Mouse (Mus musculus): ENCODE data around the gene Abat. TPM values are rescaled to one million over a fixed set of nuclear protein-coding genes. Genes with fewer than 3 reads are reported as not detected.

Abat gene
- polyA plus RNA-seq, 1 experiment from 2014 or later, result 32.2 TPM

DNA sequence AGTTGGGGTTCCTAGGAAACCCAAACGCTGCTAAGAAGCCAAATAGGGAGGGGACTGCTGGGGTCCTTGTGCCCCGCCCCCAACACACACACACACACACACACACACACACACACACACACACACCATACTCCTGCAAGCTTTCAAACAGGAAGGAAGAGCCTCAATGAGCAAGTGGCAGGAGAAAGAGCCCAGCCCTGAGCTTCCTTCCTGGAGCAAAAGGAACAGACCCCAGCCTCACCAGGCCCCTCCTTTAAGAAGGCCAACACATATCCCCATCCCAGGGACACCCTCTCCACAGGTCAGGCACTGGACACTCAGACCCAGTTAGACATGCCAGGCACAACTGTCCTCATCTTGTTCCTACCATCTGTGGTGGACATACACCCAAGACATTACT lies 149.8 kb downstream of the Abat start:
- H3K27me3 ChIP-seq (ENCODE audit: control insufficient read depth, insufficient read depth, low read length), result no peaks in the 10 kb centered on the region
- ATAC-seq (replicated peaks; ENCODE audit: insufficient number of reproducible peaks, low FRiP score, low TSS enrichment), result no peak
- H3K9ac ChIP-seq (ENCODE audit: low read depth, low read length), result no peak overlapping the region
- peaks cover 15% of the 10 kb centered on the region for H3K36me3 ChIP-seq (ENCODE audit: control insufficient read depth, insufficient read depth, low read length)
- no peak overlapping the region for H3K4me3 ChIP-seq (ENCODE audit: low read depth, low read length)
- WGBS (ENCODE audit: insufficient replicate concordance), result 81% methylated on average over 2 of the region's 2 CpGs
- peaks cover 24% of the 10 kb centered on the region for H3K4me1 ChIP-seq (ENCODE audit: control insufficient read depth, insufficient read depth, low read length)
- H3K9me3 ChIP-seq (replicated peaks; ENCODE audit: control insufficient read depth, low read length), result no peaks in the 10 kb centered on the region
- H3K4me2 ChIP-seq, result no peak overlapping the region
- H3K27ac ChIP-seq (ENCODE audit: low read depth, low read length), result no peak overlapping the region

DNA sequence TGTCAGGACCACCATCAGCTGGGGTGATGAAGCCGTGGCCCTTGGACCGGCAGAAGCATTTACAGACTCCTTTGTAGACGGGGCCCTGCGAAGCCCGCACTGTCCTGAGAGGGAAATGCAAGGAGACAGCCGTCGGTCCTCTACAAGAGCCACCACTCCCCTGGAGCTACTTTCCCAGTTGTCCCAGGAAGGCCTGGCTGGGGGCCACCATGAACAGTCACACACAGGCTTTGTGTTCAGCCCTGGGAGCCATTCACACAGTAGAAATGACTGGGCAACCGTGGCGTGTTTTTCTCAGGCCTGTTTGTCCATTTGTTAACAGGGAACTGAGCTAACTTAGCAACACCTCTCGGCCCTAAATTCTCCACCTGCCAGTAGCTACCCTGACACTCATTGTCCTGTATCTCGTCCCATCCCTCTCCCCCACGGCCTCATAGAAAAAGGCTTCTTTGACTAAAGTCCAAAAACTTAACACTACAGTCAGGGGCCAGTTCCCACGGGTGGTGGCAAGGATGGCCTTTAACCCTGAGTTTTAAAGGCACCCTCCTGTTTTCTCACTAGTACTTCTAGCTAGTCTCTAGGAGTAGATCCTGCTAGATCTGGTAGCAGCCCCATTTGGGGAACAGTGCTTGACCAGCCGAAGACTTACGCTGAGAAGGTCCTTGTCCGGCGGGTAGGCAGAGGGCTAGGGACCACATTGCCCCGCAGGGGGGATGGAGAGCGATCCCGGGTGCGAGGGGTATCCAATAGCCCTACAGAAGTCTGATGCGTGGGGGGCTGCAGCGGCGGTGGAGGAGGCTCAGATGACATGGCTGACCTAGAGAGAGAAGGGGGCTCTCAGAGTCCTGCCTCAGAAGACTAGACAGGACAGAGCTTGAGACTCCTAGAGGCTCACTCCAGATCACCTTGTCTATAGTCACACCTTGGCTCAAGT lies 150.6 kb downstream of the Abat start:
- Histone ChIP-seq H3K4me1 (ENCODE audit: control insufficient read depth, insufficient read depth, low read length) (peaks cover 32% of the 10 kb centered on the region), H3K27ac (ENCODE audit: low read depth, low read length) (no peak overlapping the region), H3K9me3 (replicated peaks; ENCODE audit: control insufficient read depth, low read length) (no peaks in the 10 kb centered on the region), H3K27me3 (ENCODE audit: control insufficient read depth, insufficient read depth, low read length) (no peaks in the 10 kb centered on the region), H3K4me3 (ENCODE audit: low read depth, low read length) (no peak overlapping the region), H3K4me2 (no peak overlapping the region), H3K36me3 (ENCODE audit: control insufficient read depth, insufficient read depth, low read length) (peaks cover 10% of the 10 kb centered on the region), H3K9ac (ENCODE audit: low read depth, low read length) (no peak overlapping the region)
- WGBS (ENCODE audit: insufficient replicate concordance), result 84% methylated on average over 24 of the region's 24 CpGs
- ATAC-seq (replicated peaks; ENCODE audit: insufficient number of reproducible peaks, low FRiP score, low TSS enrichment), result no peak

DNA sequence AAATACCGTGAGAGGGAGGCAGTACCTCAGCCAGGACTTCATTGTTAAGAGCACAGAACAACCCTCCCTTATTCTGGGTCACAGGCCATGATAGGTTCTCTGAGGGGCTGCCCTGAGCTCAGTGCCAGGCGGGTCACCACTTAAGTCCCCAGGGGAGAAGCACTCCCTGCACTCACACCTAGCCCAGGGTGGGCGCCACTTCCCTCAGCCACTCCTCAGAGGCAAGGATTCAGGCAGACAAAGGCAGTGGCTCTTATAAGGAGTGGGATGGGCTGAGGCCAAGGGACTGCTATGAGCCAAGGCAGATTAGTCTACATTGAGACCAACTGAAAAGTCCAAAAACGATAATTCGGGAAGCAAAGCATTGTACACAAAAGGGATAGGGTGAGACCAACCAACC lies 152.1 kb downstream of the Abat start:
- H3K9me3 ChIP-seq (replicated peaks; ENCODE audit: control insufficient read depth, low read length), result no peaks in the 10 kb centered on the region
- peaks cover 4% of the 10 kb centered on the region for H3K36me3 ChIP-seq (ENCODE audit: control insufficient read depth, insufficient read depth, low read length)
- H3K4me3 ChIP-seq (ENCODE audit: low read depth, low read length), result no peak overlapping the region
- no peak for ATAC-seq (replicated peaks; ENCODE audit: insufficient number of reproducible peaks, low FRiP score, low TSS enrichment)
- 86% methylated on average over 5 of the region's 5 CpGs for WGBS (ENCODE audit: insufficient replicate concordance)
- H3K27me3 ChIP-seq (ENCODE audit: control insufficient read depth, insufficient read depth, low read length), result no peaks in the 10 kb centered on the region
- H3K27ac ChIP-seq (ENCODE audit: low read depth, low read length), result no peak overlapping the region
- no peak overlapping the region for H3K9ac ChIP-seq (ENCODE audit: low read depth, low read length)
- H3K4me1 ChIP-seq (ENCODE audit: control insufficient read depth, insufficient read depth, low read length), result peaks cover 47% of the 10 kb centered on the region
- no peak overlapping the region for H3K4me2 ChIP-seq

DNA sequence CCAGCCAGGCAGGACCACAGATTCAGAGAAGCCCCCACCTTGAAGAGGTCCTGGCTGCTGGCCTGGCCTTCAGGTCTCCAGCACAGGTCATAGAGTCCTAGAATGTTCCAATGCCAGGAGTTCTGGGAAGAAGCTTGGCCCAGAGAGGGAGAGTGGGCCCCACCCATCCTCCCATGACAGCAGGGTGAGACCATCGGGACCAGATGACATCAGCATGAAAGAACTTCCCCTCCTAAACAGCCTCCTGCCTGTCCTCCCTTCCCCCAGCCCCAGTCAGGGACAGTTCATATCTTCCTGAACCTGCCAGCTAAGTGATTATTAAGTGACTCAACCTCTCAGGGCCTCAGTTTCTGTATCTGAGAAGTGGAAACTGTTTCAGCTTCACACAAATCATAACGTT lies 153.2 kb downstream of the Abat start:
- Histone ChIP-seq H3K27ac (ENCODE audit: low read depth, low read length) (peak overlapping the region; percentile 22; the same call in 1 of the 2 replicates), H3K4me3 (ENCODE audit: low read depth, low read length) (no peak overlapping the region), H3K4me1 (ENCODE audit: control insufficient read depth, insufficient read depth, low read length) (peaks cover 55% of the 10 kb centered on the region), H3K36me3 (ENCODE audit: control insufficient read depth, insufficient read depth, low read length) (peaks cover 3% of the 10 kb centered on the region; the same call in 1 of the 2 replicates), H3K27me3 (ENCODE audit: control insufficient read depth, insufficient read depth, low read length) (no peaks in the 10 kb centered on the region), H3K9me3 (replicated peaks; ENCODE audit: control insufficient read depth, low read length) (no peaks in the 10 kb centered on the region), H3K9ac (ENCODE audit: low read depth, low read length) (no peak overlapping the region), H3K4me2 (no peak overlapping the region)
- 0 out of 2 replicates have a peak, but pooled peaks have one; percentile 16 for ATAC-seq (replicated peaks; ENCODE audit: insufficient number of reproducible peaks, low FRiP score, low TSS enrichment)
- WGBS (ENCODE audit: insufficient replicate concordance), result 30% methylated on average over 2 of the region's 2 CpGs

DNA sequence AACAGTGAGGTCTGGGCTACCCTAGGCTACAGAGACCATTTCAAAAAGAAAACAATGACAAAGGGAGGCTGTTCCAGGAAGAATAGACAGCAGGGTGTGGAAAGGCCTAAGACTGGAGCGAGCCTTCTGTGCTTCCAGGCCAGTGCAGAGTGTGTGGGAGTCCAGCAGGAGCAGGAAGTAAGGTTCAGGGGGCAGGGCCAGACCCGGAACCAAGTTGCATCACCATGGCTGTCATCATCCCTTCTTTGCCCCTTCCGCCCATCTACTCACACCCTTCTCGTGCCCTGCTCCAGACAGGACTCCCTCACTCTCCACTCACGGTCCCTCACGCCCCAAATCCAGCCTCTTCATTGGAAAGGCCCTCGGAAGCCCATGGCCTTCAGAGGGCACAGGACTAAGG lies 154.0 kb downstream of the Abat start:
- no peak overlapping the region for H3K27ac ChIP-seq (ENCODE audit: low read depth, low read length)
- no peak overlapping the region for H3K4me3 ChIP-seq (ENCODE audit: low read depth, low read length)
- H3K9ac ChIP-seq (ENCODE audit: low read depth, low read length), result no peak overlapping the region
- no peak overlapping the region for H3K4me2 ChIP-seq
- no peaks in the 10 kb centered on the region for H3K27me3 ChIP-seq (ENCODE audit: control insufficient read depth, insufficient read depth, low read length)
- peaks cover 55% of the 10 kb centered on the region for H3K4me1 ChIP-seq (ENCODE audit: control insufficient read depth, insufficient read depth, low read length)
- no peaks in the 10 kb centered on the region for H3K9me3 ChIP-seq (replicated peaks; ENCODE audit: control insufficient read depth, low read length)
- no peaks in the 10 kb centered on the region for H3K36me3 ChIP-seq (ENCODE audit: control insufficient read depth, insufficient read depth, low read length)
- ATAC-seq (replicated peaks; ENCODE audit: insufficient number of reproducible peaks, low FRiP score, low TSS enrichment), result no peak
- WGBS (ENCODE audit: insufficient replicate concordance), result 59% methylated on average over 7 of the region's 7 CpGs

DNA sequence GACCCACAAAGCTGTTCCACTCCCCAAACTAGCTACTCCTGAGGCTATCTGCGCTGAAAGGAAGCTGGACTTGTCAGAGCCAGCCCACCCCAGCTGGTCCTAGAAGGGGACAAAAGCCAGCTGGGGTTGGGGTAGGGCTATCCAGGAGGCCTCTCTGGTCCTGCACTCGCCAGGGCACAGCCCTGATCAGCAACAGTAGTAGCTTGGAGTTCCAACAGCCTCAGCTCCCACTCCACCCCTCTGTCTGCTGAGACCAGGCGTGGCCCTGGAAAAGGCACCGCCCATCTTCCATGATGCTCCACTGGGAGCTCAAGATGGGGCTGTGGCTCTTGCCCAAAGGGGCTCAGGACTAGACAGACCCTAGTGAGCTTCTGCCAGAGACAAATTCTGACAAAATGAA lies 154.6 kb downstream of the Abat start:
- ATAC-seq (replicated peaks; ENCODE audit: insufficient number of reproducible peaks, low FRiP score, low TSS enrichment), result no peak
- Histone ChIP-seq H3K9ac (ENCODE audit: low read depth, low read length) (no peak overlapping the region), H3K9me3 (replicated peaks; ENCODE audit: control insufficient read depth, low read length) (no peaks in the 10 kb centered on the region), H3K36me3 (ENCODE audit: control insufficient read depth, insufficient read depth, low read length) (no peaks in the 10 kb centered on the region), H3K4me3 (ENCODE audit: low read depth, low read length) (no peak overlapping the region), H3K27ac (ENCODE audit: low read depth, low read length) (0 out of 2 replicates have a peak overlapping the region, but pooled peaks have one; percentile 17), H3K27me3 (ENCODE audit: control insufficient read depth, insufficient read depth, low read length) (no peaks in the 10 kb centered on the region), H3K4me1 (ENCODE audit: control insufficient read depth, insufficient read depth, low read length) (peaks cover 55% of the 10 kb centered on the region), H3K4me2 (peak overlapping the region; percentile 17; the same call in 1 of the 2 replicates)
- 60% methylated on average over 4 of the region's 4 CpGs for WGBS (ENCODE audit: insufficient replicate concordance)

DNA sequence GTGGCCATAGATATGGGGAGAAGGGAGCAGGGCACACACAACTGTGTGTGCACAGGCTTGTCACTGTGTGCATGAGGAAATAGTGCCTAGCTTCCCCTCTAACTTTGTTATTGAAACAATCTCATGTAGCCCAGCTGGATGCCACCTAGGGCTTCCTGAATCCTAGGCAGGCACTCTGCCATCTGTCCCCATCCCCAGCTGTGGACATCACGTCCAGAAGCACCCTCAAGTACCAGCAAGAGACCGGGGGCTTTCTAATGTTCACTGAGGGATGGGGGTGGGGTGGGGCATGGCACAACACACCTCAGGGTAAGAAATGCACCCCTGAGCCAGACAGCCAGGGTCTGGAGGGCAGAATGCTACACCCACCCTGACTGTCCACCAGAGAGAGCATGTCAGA lies 155.2 kb downstream of the Abat start:
- peak overlapping the region; percentile 43; the same call in 1 of the 2 replicates for H3K9ac ChIP-seq (ENCODE audit: low read depth, low read length)

DNA sequence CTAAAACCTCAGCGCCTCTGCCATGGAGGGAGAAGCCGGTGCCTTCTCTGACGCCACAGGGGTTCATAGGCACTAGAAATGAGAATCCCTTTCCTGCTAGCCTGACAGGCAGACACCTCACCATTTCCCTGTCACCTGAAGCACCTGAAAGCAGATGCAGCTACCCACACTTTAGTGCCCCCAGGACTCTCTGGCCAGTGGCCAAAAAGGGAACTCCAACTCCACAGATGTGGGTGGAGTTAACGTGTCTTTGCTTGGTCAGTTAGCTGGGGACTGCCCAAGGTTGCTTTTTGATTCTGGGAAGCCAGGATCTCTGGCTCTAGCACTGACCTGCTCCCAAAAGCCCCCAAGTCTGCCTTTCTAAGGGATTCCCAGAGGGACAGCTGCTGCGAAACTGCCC lies 156.2 kb downstream of the Abat start:
- no peak for ATAC-seq (replicated peaks; ENCODE audit: insufficient number of reproducible peaks, low FRiP score, low TSS enrichment)
- Histone ChIP-seq H3K4me3 (ENCODE audit: low read depth, low read length) (peak overlapping the region; percentile 66; the same call in 1 of the 2 replicates), H3K9me3 (replicated peaks; ENCODE audit: control insufficient read depth, low read length) (no peaks in the 10 kb centered on the region), H3K4me1 (ENCODE audit: control insufficient read depth, insufficient read depth, low read length) (peaks cover 55% of the 10 kb centered on the region), H3K36me3 (ENCODE audit: control insufficient read depth, insufficient read depth, low read length) (no peaks in the 10 kb centered on the region), H3K9ac (ENCODE audit: low read depth, low read length) (peak overlapping the region; percentile 76), H3K27ac (ENCODE audit: low read depth, low read length) (peak overlapping the region; percentile 65; the same call in 1 of the 2 replicates), H3K27me3 (ENCODE audit: control insufficient read depth, insufficient read depth, low read length) (no peaks in the 10 kb centered on the region), H3K4me2 (peak overlapping the region; percentile 81)
- WGBS (ENCODE audit: insufficient replicate concordance), result 60% methylated on average over 5 of the region's 5 CpGs

More for the DNA sequence above, 155.2 kb downstream of the Abat start:
- H3K4me1 ChIP-seq (ENCODE audit: control insufficient read depth, insufficient read depth, low read length), result peaks cover 55% of the 10 kb centered on the region
- H3K27ac ChIP-seq (ENCODE audit: low read depth, low read length), result peak overlapping the region; percentile 65
- no peak overlapping the region for H3K4me3 ChIP-seq (ENCODE audit: low read depth, low read length)
- H3K36me3 ChIP-seq (ENCODE audit: control insufficient read depth, insufficient read depth, low read length), result no peaks in the 10 kb centered on the region
- peak overlapping the region; percentile 42 for H3K4me2 ChIP-seq
- H3K27me3 ChIP-seq (ENCODE audit: control insufficient read depth, insufficient read depth, low read length), result no peaks in the 10 kb centered on the region
- no peaks in the 10 kb centered on the region for H3K9me3 ChIP-seq (replicated peaks; ENCODE audit: control insufficient read depth, low read length)
- ATAC-seq (replicated peaks; ENCODE audit: insufficient number of reproducible peaks, low FRiP score, low TSS enrichment), result no peak
- 56% methylated on average over 2 of the region's 2 CpGs for WGBS (ENCODE audit: insufficient replicate concordance)
